Mouse (Mus musculus): Measurements from ENCODE around the gene Sugct. TPM values are rescaled to one million over a fixed set of nuclear protein-coding genes. Genes with fewer than 3 reads are reported as not detected.
A peak's percentile ranks its signal among the peaks of the same experiment; 100 is the strongest.

The Sugct gene
- 6.0 and 6.6 TPM in 2 replicates for polyA plus RNA-seq (2015; fragmentation: Nextera tagmentation; extraction: Ambion mirVana)

- H3K9me3 ChIP-seq (replicated peaks), result no peaks in the 10 kb centered on the region
- H3K9ac ChIP-seq, result peak within 1 kb of the TSS; percentile 87
- ATAC-seq (replicated peaks; ENCODE audit: insufficient number of reproducible peaks, insufficient read depth, low FRiP score, low read depth), result peak; percentile 98
- H3K27me3 ChIP-seq, result no peaks in the 10 kb centered on the region
- under 1% methylated on average over 66 of the region's 66 CpGs for WGBS
- H3K4me1 ChIP-seq (replicated peaks), result peaks cover 7% of the 10 kb centered on the region
- peak within 1 kb of the TSS; percentile 61 for H3K4me2 ChIP-seq
- peak within 1 kb of the TSS; percentile 94 for H3K27ac ChIP-seq
- peak within 1 kb of the TSS; percentile 75 for H3K4me3 ChIP-seq
- no peaks in the 10 kb centered on the region for H3K36me3 ChIP-seq
Observed at GRCm38 (mm10) chr13:17694911-17695699, at the start of gene Sugct, which contains the start of gene Mplkip. Sugct (minus strand) TSS chr13:17695553. Mplkip (plus strand) TSS chr13:17695192.

- Histone ChIP-seq H3K9me3 (replicated peaks) (no peaks in the 10 kb centered on the region), H3K27me3 (no peaks in the 10 kb centered on the region), H3K4me3 (no peak overlapping the region), H3K9ac (no peak overlapping the region), H3K4me2 (no peak overlapping the region), H3K4me1 (replicated peaks) (no peaks in the 10 kb centered on the region), H3K27ac (no peak overlapping the region), H3K36me3 (peaks cover 9% of the 10 kb centered on the region; the same call in 1 of the 2 replicates)
- no peak for ATAC-seq (replicated peaks; ENCODE audit: insufficient number of reproducible peaks, insufficient read depth, low FRiP score, low read depth)
- WGBS, result 89% methylated on average over 3 of the region's 3 CpGs
Observed at GRCm38 (mm10) chr13:17728798-17729197, 33.4 kb upstream of the Sugct start.

- Histone ChIP-seq H3K36me3 (peaks cover 12% of the 10 kb centered on the region), H3K27ac (no peak overlapping the region), H3K4me3 (no peak overlapping the region), H3K4me1 (replicated peaks) (no peaks in the 10 kb centered on the region), H3K27me3 (no peaks in the 10 kb centered on the region), H3K9me3 (replicated peaks) (no peaks in the 10 kb centered on the region), H3K9ac (no peak overlapping the region), H3K4me2 (no peak overlapping the region)
- ATAC-seq (replicated peaks; ENCODE audit: insufficient number of reproducible peaks, insufficient read depth, low FRiP score, low read depth), result no peak
- 85% methylated on average over 4 of the region's 4 CpGs for whole genome bisulfite sequencing
Observed at GRCm38 (mm10) chr13:17727922-17728321, 32.6 kb upstream of the Sugct start.

DNA sequence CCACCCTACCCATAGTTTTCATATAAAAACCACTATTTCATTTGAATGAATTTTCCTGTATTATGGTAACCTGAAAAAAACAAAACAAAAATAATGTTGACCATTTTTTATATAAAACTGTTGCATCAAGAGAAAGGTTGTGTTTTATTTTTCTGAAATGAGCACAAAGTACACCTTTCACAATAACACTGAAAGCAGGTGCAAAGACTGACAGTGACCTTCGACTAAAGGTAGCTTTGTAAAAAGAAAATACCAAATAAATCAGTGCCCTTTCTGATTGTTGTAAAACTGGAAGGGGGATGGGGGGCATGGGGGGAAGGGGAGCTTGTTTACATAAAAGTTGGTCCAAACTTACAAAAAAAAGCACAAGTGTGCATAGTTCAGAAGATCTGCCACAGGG, 22.0 kb upstream of the Sugct start:
- no peak overlapping the region for H3K9ac ChIP-seq
- no peak overlapping the region for H3K4me2 ChIP-seq
- H3K9me3 ChIP-seq (replicated peaks), result no peaks in the 10 kb centered on the region
- peaks cover 30% of the 10 kb centered on the region for H3K36me3 ChIP-seq
- no peaks in the 10 kb centered on the region for H3K4me1 ChIP-seq (replicated peaks)
- H3K27me3 ChIP-seq, result no peaks in the 10 kb centered on the region
- ATAC-seq (replicated peaks; ENCODE audit: insufficient number of reproducible peaks, insufficient read depth, low FRiP score, low read depth), result no peak
- WGBS, result 90% methylated on average over 1 of the region's 1 CpGs
- no peak overlapping the region for H3K27ac ChIP-seq
- H3K4me3 ChIP-seq, result no peak overlapping the region

GRCm38 (mm10) chr13:17708784-17709311, 13.5 kb upstream of the Sugct start:
- 85% methylated on average over 5 of the region's 5 CpGs for WGBS
- no peaks in the 10 kb centered on the region for H3K9me3 ChIP-seq (replicated peaks)
- no peak overlapping the region for H3K27ac ChIP-seq
- no peaks in the 10 kb centered on the region for H3K27me3 ChIP-seq
- no peak for ATAC-seq (replicated peaks; ENCODE audit: insufficient number of reproducible peaks, insufficient read depth, low FRiP score, low read depth)
- H3K9ac ChIP-seq, result no peak overlapping the region
- H3K4me2 ChIP-seq, result no peak overlapping the region
- H3K4me1 ChIP-seq (replicated peaks), result no peaks in the 10 kb centered on the region
- no peak overlapping the region for H3K4me3 ChIP-seq
- H3K36me3 ChIP-seq, result 0 out of 2 replicates have a peak, but pooled peaks cover 3% of the 10 kb centered on the region

GRCm38 (mm10) chr13:17705188-17705826, 10.0 kb upstream of the Sugct start:
- Histone ChIP-seq H3K27me3 (no peaks in the 10 kb centered on the region), H3K4me2 (no peak overlapping the region), H3K9ac (no peak overlapping the region), H3K4me3 (no peak overlapping the region), H3K27ac (no peak overlapping the region), H3K36me3 (no peaks in the 10 kb centered on the region), H3K9me3 (replicated peaks) (no peaks in the 10 kb centered on the region), H3K4me1 (replicated peaks) (peaks cover 6% of the 10 kb centered on the region)
- ATAC-seq (replicated peaks; ENCODE audit: insufficient number of reproducible peaks, insufficient read depth, low FRiP score, low read depth), result no peak
- WGBS, result 64% methylated on average over 6 of the region's 6 CpGs

GRCm38 (mm10) chr13:17702311-17702710, 7.0 kb upstream of the Sugct start:
- H3K36me3 ChIP-seq, result no peaks in the 10 kb centered on the region
- H3K4me2 ChIP-seq, result no peak overlapping the region
- ATAC-seq (replicated peaks; ENCODE audit: insufficient number of reproducible peaks, insufficient read depth, low FRiP score, low read depth), result no peak
- H3K4me1 ChIP-seq (replicated peaks), result peaks cover 6% of the 10 kb centered on the region
- H3K9ac ChIP-seq, result no peak overlapping the region
- no peaks in the 10 kb centered on the region for H3K9me3 ChIP-seq (replicated peaks)
- H3K27ac ChIP-seq, result no peak overlapping the region
- H3K27me3 ChIP-seq, result no peaks in the 10 kb centered on the region
- no peak overlapping the region for H3K4me3 ChIP-seq

- no peak for ATAC-seq (replicated peaks; ENCODE audit: insufficient number of reproducible peaks, insufficient read depth, low FRiP score, low read depth)
- H3K4me2 ChIP-seq, result no peak overlapping the region
Observed at GRCm38 (mm10) chr13:17701322-17701721, 6.0 kb upstream of the Sugct start.

DNA sequence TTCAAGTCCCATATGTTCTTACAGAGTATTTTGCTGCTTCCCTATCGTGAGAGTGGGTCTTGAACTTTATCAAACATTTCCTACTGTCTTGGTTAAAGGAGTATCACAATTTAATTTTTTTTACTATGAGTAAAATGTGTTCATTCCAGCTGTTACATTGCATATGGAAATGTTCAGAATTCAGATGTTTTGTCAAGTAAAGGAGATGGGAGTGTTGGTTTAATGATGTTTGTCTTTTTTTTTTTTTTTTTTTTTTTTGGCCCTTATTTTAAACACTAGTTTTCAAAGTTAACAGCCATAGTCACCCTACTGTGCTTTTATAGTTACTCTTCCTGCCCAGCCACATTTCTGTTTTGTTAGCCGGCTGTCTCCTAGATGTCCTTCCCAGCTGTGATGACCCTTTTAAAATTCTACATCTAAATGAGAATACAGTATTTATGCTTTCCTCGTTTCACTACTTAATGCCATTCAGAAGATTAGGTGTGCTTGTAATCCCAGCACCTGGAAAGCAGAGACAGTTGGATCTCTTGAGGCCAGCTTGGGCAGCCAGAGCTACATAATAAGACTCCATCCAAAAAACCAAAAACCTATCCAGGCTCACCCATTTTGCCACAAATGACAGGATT, 4.8 kb upstream of the Sugct start:
- WGBS, result 89% methylated on average over 3 of the region's 3 CpGs
- H3K4me2 ChIP-seq, result no peak overlapping the region
- no peak overlapping the region for H3K27ac ChIP-seq
- H3K9ac ChIP-seq, result no peak overlapping the region
- H3K27me3 ChIP-seq, result no peaks in the 10 kb centered on the region
- no peak for ATAC-seq (replicated peaks; ENCODE audit: insufficient number of reproducible peaks, insufficient read depth, low FRiP score, low read depth)
- no peaks in the 10 kb centered on the region for H3K9me3 ChIP-seq (replicated peaks)
- H3K4me3 ChIP-seq, result no peak overlapping the region
- H3K36me3 ChIP-seq, result no peaks in the 10 kb centered on the region
- H3K4me1 ChIP-seq (replicated peaks), result peaks cover 9% of the 10 kb centered on the region

More at GRCm38 (mm10) chr13:17701322-17701721, 6.0 kb upstream of the Sugct start:
- Histone ChIP-seq H3K4me3 (no peak overlapping the region), H3K27me3 (no peaks in the 10 kb centered on the region), H3K36me3 (no peaks in the 10 kb centered on the region), H3K27ac (no peak overlapping the region), H3K4me1 (replicated peaks) (peaks cover 9% of the 10 kb centered on the region), H3K9ac (no peak overlapping the region), H3K9me3 (replicated peaks) (no peaks in the 10 kb centered on the region)

DNA sequence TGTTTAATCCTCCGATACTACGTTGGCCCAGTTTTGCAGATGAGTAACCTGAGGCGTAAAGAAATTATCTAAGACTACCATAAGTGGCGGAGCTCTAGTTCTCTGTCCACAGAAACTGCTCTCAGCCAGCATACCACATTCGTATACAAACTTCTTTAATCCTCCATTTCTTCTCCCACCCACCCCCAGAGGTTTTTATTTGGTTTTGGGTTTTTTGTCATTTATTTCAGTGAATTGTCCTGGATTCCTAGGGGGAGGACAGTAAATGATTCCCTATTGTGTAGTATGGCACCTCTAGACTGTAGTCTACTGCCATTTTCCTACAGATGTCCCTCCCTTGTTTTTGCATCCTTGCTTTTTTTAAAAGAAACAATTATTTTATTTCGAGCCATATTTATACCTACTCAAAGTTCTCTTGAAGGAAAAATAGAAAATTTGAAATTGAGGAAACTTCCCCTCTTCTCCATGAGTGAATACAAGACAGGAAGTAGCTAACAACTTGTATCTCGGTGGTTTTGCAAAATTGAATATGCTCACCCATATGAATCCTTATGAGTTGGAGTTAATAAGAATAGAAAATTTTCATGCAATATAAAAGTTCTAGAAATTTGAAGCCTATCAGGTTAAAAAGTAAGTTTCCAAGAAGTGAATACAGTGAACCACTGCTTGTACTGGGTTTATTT, 686 bp upstream of the Sugct start:
- Histone ChIP-seq H3K9ac (peak overlapping the region; percentile 87), H3K4me1 (replicated peaks) (peaks cover 7% of the 10 kb centered on the region), H3K27me3 (no peaks in the 10 kb centered on the region), H3K36me3 (no peaks in the 10 kb centered on the region), H3K4me2 (peak overlapping the region; percentile 61), H3K4me3 (peak overlapping the region; percentile 75), H3K27ac (peak overlapping the region; percentile 94), H3K9me3 (replicated peaks) (no peaks in the 10 kb centered on the region)
- WGBS, result 6% methylated on average over 7 of the region's 7 CpGs
- ATAC-seq (replicated peaks; ENCODE audit: insufficient number of reproducible peaks, insufficient read depth, low FRiP score, low read depth), result no peak

DNA sequence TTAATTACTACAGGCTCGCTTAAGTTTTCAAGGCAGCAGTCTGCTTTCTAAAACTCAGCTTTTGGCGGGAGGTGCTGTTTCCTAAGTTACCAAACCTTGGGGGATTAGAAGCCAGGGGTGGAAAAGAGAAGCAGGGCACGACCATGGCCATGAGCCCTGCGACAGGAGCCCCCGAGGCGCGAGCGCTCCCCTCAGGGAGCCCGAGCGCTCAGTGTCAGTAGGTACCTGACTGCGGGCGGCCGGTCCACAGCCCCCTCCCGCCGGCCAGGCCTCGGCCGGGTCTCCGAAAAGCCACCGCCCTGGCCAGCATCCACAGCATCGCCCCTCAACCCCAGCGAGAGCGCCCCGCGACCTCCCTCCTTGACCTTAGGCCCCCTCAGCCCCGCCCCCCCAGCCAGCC, 939 bp downstream of the Sugct start:
- peak overlapping the region; percentile 90 for H3K27ac ChIP-seq
- WGBS, result under 1% methylated on average over 25 of the region's 25 CpGs

More for the DNA sequence above, 939 bp downstream of the Sugct start:
- peak overlapping the region; percentile 60 for H3K4me2 ChIP-seq
- no peaks in the 10 kb centered on the region for H3K27me3 ChIP-seq
- H3K4me3 ChIP-seq, result peak overlapping the region; percentile 75
- peak; percentile 63 for ATAC-seq (replicated peaks; ENCODE audit: insufficient number of reproducible peaks, insufficient read depth, low FRiP score, low read depth)
- no peaks in the 10 kb centered on the region for H3K9me3 ChIP-seq (replicated peaks)
- H3K36me3 ChIP-seq, result no peaks in the 10 kb centered on the region
- H3K9ac ChIP-seq, result peak overlapping the region; percentile 75
- H3K4me1 ChIP-seq (replicated peaks), result peaks cover 9% of the 10 kb centered on the region
